Mouse (Mus musculus) retina, postnatal 1 day (tissue): ENCODE data around the gene Amot.
A peak's percentile ranks its signal among the peaks of the same experiment; 100 is the strongest.

Experiments used
- DNase-seq: peaks from one replicate; pipeline ENCODE4 v3.0.0-alpha.2; 2012

Amot gene

DNA sequence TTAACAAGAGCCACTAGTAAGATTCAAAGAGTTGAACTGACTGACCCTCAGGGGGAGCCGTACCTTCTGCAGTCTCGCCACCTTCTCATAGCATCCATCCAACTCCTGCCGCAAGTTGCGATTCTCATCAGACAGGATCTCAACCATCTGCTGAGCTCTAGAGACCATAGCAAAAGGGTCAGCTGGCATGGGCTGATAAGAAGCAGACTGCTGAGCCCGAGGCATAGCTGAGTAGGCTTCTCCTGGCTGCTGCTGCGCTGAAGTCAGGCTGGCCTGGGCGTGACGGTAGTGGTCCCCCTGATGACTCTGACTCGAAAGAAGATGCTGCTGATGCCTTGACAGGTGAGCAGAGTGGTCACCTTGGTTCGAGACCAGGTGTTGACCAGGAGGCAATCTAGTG, 25.0 kb downstream of the Amot start:
- DNase-seq, result no peak

GRCm38 (mm10) chrX:145477725-145478194, 27.2 kb downstream of the Amot start:
- DNase-seq, result no peak

DNA sequence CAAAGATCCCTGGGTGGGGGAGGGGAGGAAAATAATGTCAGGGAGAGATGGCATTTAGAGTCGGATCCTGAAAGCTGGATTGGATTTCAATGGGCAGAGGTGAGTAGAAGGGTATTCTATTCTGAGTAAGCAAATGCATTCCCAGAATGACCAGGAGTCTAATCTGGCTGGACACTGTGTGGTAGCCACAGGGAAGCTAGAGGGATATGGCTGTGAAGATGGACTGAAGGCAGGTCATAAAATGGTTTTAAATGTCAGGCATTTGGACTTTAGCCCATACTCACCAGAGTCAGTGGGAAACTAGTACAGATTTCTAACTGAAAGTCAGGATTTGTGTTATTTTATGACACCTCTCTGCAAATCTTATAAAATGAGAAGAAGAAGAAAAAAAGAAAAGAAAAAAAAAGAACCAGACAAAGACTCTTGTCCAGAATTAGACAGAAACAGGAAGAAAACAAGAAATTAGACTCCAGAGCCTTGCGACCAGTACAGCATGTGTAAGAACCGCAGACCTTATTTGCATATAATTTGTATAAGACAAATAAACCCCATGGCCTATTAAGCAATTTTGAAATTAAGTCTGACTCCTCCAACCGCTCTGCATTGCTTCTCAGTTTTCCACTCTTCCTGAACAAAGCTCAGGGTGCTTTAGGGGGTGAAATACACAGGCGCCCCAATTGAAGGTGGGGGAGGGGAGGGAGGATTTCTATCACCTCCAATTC, 27.8 kb downstream of the Amot start:
- DNase-seq, result no peak

DNA sequence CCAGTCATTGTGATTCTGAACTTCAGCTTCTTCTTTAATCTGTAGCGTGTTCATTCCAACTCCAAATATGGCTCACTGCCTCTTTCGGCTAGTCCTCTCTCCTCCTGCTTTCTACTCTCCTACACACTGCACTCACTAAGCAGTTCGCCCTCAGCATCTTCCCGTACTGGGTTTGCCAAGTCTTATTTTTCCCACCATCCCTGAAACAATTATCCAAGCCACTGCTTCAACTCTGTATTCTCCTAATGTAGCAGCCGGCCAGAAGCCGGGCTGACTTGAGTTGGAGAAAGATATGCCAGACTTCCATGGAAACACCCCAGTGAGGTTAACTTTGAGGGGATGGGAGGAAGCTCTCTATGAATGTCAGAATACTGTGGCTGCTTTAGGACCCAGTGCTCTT, 36.7 kb downstream of the Amot start:
- DNase-seq, result no peak

DNA sequence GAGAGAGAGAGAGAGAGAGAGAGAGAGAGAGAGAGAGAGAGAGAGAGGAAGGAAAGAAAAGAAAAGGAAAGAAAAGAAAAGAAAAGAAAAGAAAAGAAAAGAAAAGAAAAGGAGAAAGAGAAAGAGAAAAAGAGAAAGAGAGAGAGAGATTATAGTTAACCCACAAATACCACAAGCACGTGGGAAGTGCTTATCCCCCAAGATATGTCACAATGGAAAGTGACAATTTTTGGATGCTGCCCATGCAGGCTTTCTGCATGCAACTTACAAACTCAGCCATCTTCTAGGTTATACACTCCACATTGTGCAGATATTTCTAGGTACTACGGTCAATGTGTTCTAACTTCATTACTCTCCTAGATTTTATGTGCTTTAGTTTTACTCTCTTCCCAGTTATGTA, 41.5 kb downstream of the Amot start:
- no peak for DNase-seq

GRCm38 (mm10) chrX:145461339-145461738, 43.6 kb downstream of the Amot start:
- DNase-seq, result no peak

GRCm38 (mm10) chrX:145456251-145456650, 48.7 kb downstream of the Amot start:
- DNase-seq, result no peak

DNA sequence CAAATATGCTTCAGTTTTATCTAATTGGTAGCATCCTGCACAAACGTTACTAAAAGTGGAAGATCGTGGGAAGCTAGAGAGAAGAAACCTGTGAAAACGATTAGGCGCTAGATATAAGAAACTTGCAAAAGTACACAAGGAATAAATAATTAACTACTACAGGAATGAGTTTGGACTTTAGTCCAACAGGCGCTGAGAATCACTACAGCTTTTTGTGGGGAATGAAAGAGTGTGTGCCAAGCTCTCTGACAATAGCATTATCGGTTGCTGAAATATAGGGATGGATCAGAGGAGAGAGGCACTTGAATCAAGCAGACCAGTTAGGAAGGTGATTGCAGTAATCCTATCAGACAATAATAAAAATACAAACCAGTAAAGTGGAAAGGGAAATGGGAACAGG, 49.4 kb downstream of the Amot start:
- no peak for DNase-seq

- no peak for DNase-seq
Measured at GRCm38 (mm10) chrX:145454828-145455227, 50.2 kb downstream of the Amot start.

GRCm38 (mm10) chrX:145441526-145441925, 63.5 kb downstream of the Amot start:
- DNase-seq, result no peak

DNA sequence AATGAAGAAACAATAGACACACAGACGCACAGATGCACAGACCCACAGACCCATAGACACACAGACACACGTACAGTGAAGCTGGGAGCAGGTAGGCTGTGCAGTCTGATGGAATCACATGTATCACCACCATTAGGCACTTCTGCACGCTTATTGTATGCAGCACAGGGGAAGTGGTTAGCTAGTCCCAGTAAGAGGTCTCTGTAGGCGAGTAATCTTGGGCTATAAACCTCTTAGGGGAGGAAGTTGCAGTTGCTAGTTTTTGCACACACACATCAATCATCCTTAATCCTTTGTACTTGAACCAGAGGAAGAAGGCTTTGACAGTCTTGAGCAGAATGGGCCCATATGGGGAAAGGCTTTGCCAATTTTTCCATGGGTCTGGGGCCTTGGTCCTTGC, 71.3 kb downstream of the Amot start:
- DNase-seq, result no peak

DNA sequence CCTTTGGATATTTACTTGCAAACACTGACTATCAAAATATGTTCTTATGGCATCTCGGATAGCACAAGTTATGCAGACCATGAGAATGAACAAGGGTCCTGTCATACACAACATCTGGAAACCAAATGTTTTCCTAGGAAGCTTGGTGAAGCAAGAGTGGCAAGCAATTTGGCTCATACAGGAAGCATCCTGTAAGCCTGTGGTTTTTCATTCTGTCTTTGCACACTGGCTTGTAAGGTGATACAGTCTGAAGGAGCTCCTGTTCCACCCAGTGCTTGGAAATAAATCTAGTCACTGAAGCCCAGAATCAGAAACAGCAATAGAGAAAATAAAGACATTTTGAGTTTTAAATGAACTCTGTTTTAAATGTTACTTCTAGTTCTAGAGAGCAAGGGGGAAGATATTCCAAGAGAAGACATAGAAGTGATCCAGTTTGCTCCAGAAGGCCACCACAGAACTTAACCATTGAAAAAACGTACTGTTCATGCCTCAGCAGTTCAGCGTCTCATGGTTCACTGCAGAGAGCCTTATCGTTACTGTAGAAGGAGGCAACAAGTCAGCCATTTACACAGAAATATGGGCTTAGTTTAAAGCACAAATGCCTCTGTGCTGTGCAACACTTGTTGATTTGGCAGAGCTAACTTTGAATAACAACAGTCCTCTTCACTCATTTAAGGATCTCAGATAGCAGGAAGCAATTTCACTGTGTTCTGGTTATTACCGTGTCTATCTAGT, 74.0 kb downstream of the Amot start:
- DNase-seq, result no peak

- no peak for DNase-seq
Measured at GRCm38 (mm10) chrX:145428811-145429210, 76.2 kb downstream of the Amot start.

DNA sequence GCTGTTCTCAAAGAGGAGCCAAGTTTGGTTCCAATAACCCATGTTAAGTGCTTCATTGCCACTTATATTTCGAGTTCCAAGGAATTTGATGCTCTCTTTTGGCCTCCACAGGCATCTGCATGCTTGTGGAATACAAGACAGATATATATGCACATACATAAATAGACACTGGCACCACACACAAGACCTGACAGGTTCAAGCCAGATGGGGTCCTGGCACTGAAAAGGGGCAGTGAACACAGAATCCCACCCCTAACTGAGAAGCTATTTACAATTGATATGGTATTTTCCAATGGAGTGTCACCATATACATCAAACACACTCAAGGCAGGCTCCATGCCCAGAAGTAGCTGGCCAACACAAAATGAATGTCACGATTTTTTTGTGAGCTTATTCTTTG, 81.0 kb downstream of the Amot start:
- no peak for DNase-seq

DNA sequence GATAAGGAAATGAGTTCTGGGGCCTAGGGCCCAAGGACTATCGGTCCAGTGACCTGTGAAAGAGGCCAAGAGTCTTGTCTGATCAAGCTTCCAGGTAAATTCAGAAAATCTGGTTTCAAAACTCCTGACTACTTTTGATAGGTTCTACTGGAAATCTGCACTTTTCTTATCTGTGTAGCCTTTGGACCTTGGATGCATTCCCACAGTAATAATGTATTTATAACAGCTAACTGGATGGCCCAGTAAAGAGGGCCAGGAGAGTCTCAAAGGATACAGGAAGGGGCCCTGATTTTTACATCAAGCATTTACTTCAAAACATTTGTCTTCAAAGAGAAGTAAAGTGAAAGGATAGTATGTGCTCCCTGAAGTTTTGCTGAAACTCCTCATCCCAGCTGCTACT, 90.7 kb downstream of the Amot start:
- DNase-seq, result no peak

DNA sequence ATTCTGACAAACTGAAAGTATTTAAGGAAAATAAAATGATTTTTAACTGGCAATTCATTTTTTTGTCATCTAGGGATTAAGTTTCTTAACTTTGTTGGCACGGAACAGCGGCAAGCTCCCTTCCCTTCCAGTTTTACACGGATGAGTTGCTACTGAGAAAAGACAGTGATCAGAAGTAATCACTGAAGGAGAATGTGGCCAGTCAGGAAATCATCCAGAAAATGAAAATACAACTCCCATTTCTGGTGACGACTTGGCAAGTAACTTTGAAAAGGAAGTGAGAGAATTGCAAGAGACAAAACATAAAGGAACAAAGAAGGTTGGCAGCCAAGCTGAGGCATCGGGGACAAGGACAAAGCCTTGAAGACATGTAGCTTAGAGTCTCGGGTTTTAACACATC, 93.6 kb downstream of the Amot start:
- peak; percentile 3 for DNase-seq

GRCm38 (mm10) chrX:145406052-145406451, 98.9 kb downstream of the Amot start:
- no peak for DNase-seq

- no peak for DNase-seq
Measured at GRCm38 (mm10) chrX:145401926-145402325, 103.1 kb downstream of the Amot start.

- DNase-seq, result peak; percentile 49
Measured at GRCm38 (mm10) chrX:145399236-145399635, 105.7 kb downstream of the Amot start.
